Mouse (Mus musculus) forebrain, embryonic 14.5 days (tissue): Measurements from ENCODE around the gene Ssh2. TPM values are rescaled to one million over a fixed set of nuclear protein-coding genes. Genes with fewer than 3 reads are reported as not detected.

ENCODE experiments used
- ATAC-seq: fragments of 200-750 bp; cut with Nextera tagmentation; 2 replicates; pipeline ENCODE4 v1.8.0; 2017; ENCODE audit warnings: mild to moderate bottlenecking, moderate library complexity
- DNase-seq: peaks from one replicate; pipeline ENCODE4 v3.0.0-alpha.2; 2015; ENCODE audit warnings: low spot score
- H3K27ac ChIP-seq: fragments of 300-500 bp; sonication (generic); 2 replicates; pipeline ENCODE4 v1.5.1; 2014; ENCODE audit warnings: low read depth, mild to moderate bottlenecking, control low read depth, low read length, moderate library complexity
- H3K27me3 ChIP-seq: fragments of 300-500 bp; sonication (generic); replicated peaks from 2 replicates; pipeline ENCODE4 v1.6.1; 2014; ENCODE audit warnings: low read length, control low read depth, mixed read lengths; ENCODE audit not compliant: control insufficient read depth, insufficient read depth
- H3K36me3 ChIP-seq: fragments of 300-500 bp; sonication (generic); 2 replicates; pipeline ENCODE4 v1.6.1; 2014; ENCODE audit warnings: low read length, control low read depth; ENCODE audit not compliant: control insufficient read depth, insufficient read depth
- H3K4me1 ChIP-seq: fragments of 300-500 bp; sonication (generic); 2 replicates; pipeline ENCODE4 v1.6.1; 2014; ENCODE audit warnings: antibody characterized with exemption, low read length, control low read depth; ENCODE audit not compliant: control insufficient read depth, insufficient read depth
- H3K4me2 ChIP-seq: fragments of 300-500 bp; sonication (generic); 2 replicates; pipeline ENCODE4 v1.6.1; 2014; ENCODE audit warnings: mild to moderate bottlenecking, control low read depth, low read length
- H3K4me3 ChIP-seq: fragments of 300-500 bp; sonication (generic); 2 replicates; pipeline ENCODE4 v1.5.1; 2014; ENCODE audit warnings: low read depth, low read length, control low read depth
- H3K9ac ChIP-seq: fragments of 300-500 bp; sonication (generic); 2 replicates; pipeline ENCODE4 v1.6.1; 2014; ENCODE audit warnings: mild to moderate bottlenecking, low read length, control low read depth, moderate library complexity
- H3K9me3 ChIP-seq: fragments of 300-500 bp; sonication (generic); replicated peaks from 2 replicates; pipeline ENCODE4 v1.6.1; 2016; ENCODE audit warnings: low read length, control low read depth, mixed read lengths; ENCODE audit not compliant: control insufficient read depth
- WGBS: fragments of 180-500 bp; shearing (Covaris S2); extraction: QIAGEN DNeasy Blood & Tissue Kit; methylation state at CpG from one replicate; pipeline ENCODE4 v1.1.7; 2014; 5-methylcytosine and 5-hydroxymethylcytosine counted together
- polyA plus RNA-seq: library from polyadenylated mRNA; unstranded; fragments of >200 nt; fragmentation: Nextera tagmentation; extraction: Ambion mirVana; gene quantifications from 2 replicates; pipeline ENCODE4 v1.2.1, GENCODE M21; 2014

The Ssh2 gene
- polyA plus RNA-seq, 1 experiment from 2014 or later, result 15.5 TPM

DNA sequence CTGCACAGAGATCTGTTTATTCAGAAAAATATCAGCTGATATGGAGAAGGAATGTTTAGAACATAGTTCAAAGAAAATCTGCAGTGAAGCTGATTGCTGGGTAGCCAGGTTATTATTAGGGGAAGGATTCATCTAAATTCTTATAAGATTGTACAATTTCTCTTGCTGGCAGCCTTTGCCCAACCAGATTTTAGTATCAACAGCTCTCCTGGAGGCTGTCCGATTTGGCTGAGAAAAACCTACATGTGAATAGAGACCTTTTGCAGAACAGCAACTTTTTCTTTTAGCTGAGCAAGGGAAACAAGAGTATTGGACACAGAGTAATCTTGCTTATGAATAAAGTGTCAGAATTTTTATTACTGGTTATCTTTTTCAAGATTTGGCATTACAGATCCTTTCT is 212.4 kb downstream of the Ssh2 start:
- WGBS, result 88% methylated on average over 1 of the region's 1 CpGs
- Histone ChIP-seq H3K27me3 (no peaks in the 10 kb centered on the region), H3K27ac (no peak overlapping the region), H3K4me3 (no peak overlapping the region), H3K4me1 (no peaks in the 10 kb centered on the region), H3K4me2 (no peak overlapping the region), H3K36me3 (peaks cover 16% of the 10 kb centered on the region; the same call in 1 of the 2 replicates), H3K9me3 (no peaks in the 10 kb centered on the region), H3K9ac (no peak overlapping the region)
- DNase-seq (no peak), ATAC-seq (no peak)

DNA sequence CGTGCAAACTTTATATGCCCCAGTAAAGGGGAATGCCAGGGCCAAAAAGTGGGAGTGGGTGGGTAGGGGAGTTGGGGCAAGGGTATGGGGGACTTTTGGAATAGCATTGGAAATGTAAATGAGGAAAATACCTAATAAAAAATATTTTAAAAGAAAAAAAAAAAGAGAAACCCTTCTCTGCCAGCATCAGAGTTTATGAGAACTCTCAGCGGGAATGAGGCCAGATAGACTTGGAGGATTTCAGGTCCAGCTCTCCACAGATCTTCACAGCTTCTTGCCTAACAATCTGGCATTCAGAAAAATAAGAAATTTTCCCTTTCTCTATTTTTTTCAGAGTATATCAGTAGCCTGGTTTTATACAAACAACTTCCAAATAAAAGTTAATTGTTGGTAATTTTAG is 220.9 kb downstream of the Ssh2 start:
- ATAC-seq (no peak), DNase-seq (no peak)
- Histone ChIP-seq H3K27ac (no peak overlapping the region), H3K36me3 (peaks cover 33% of the 10 kb centered on the region), H3K4me2 (no peak overlapping the region), H3K4me3 (no peak overlapping the region), H3K9ac (no peak overlapping the region), H3K27me3 (no peaks in the 10 kb centered on the region), H3K9me3 (no peaks in the 10 kb centered on the region), H3K4me1 (no peaks in the 10 kb centered on the region)
- 94% methylated on average over 2 of the region's 2 CpGs for WGBS

DNA sequence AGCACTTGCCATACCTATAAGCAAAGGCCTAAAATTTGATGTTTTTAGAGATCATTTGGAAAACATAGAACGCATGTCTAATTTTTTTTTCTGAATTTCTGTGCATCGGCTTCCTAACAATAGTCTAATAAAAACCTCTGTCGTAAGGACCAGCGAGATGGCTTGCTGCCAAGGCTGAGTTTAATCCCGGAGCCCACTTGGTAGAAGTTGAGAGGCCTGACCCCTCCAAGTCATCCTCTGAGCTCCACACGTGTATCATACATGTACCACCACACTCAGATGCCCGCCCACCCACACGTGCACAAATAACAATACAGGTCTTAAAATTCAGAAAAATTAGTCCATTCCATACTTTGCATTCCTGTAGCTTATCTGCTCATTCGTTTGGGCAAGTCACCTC is 224.0 kb downstream of the Ssh2 start:
- H3K4me3 ChIP-seq, result no peak overlapping the region
- no peaks in the 10 kb centered on the region for H3K9me3 ChIP-seq
- H3K9ac ChIP-seq, result no peak overlapping the region
- DNase-seq (no peak), ATAC-seq (no peak)
- no peak overlapping the region for H3K4me2 ChIP-seq
- no peaks in the 10 kb centered on the region for H3K27me3 ChIP-seq
- no peak overlapping the region for H3K27ac ChIP-seq
- 85% methylated on average over 9 of the region's 9 CpGs for WGBS
- H3K36me3 ChIP-seq, result peaks cover 40% of the 10 kb centered on the region
- H3K4me1 ChIP-seq, result no peaks in the 10 kb centered on the region

DNA sequence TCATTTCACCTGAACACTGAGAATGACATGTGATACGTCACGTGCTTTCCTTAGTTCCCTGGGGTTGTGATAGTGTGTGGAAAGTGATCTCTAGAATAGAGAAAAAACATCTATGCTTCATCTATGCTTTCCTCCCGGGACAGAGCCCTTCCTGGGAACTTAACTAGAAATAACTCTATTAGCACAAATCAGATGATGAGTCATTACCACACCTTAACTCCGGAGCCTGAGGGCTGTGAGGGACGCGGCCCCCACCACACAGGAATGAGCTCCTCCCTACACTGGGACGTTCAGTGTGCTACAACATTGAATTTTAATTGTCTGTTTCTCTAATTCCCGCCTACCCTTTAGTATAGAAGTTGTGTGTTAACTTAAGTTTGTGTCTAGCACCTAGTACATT is 224.9 kb downstream of the Ssh2 start:
- DNase-seq (no peak), ATAC-seq (no peak)
- Histone ChIP-seq H3K4me3 (no peak overlapping the region), H3K4me1 (no peaks in the 10 kb centered on the region), H3K4me2 (no peak overlapping the region), H3K27me3 (no peaks in the 10 kb centered on the region), H3K9me3 (no peaks in the 10 kb centered on the region), H3K9ac (no peak overlapping the region), H3K36me3 (peaks cover 43% of the 10 kb centered on the region), H3K27ac (no peak overlapping the region)
- WGBS, result 89% methylated on average over 8 of the region's 8 CpGs

DNA sequence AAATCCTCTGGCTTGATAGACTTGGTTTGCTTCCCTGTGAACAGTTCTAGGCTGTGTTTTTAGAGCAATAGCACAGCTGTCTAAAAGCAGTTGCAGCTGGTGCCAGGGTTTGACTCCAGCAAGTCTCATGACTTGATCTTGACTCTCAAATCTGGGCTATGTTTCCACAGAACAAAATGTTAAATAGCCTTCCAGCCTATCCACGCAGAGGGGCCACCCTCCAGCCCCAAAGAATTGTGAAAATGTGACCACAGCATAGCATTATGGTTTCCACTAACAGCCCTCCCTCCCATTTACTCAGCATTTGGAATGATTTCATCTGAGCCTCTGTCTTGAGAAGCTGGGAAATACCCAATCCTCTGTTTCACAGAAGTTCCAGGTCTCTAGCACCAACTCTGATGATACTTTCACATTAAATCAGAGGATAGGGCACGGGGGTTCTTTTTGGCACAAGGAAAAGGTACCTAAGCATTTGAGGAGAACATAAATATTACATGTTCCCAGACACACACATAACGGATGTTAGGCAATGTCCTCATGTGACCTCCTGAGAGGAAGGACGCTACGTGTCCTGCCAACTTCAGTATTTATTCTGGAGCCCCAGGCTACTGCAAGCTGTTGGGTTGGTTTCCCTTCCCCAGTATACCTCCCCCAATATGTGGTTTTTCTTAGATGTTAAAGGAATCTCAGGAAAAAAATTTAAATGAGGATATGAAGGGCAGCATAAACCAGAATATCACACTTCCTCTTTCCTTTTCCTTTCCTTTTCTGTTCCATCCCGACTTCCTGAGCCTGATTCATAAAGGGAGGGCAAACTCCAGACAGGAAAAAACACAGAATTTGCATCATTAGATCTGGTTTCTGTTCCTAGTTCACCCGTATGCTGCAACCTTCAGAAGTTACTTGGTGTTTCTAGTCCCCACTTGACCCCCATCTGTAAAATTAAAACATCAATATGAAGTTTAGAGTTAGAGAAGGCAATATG is 226.4 kb downstream of the Ssh2 start:
- DNase-seq, result no peak

DNA sequence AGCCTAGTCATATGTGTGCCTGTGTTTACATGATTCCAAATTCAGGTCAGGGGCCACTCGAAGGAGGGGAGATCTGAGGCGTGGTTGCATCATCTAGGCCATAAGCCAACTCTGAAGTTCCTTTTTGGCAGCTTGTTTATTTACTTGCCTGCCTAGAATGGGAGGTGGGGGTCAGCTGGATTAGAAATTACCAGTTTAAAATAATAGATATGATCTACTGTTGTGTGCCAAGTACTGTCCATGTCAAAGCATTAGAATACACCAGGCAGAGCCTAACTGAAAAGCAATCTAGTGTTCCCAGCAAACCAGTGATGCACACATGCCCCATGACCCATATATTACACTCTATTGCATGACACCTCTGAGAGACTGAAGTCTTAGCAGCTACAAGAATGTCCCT is 228.9 kb downstream of the Ssh2 start:
- 86% methylated on average over 2 of the region's 2 CpGs for WGBS
- H3K4me1 ChIP-seq, result no peaks in the 10 kb centered on the region

More for the DNA sequence above, 226.4 kb downstream of the Ssh2 start:
- Histone ChIP-seq H3K36me3 (peaks cover 46% of the 10 kb centered on the region), H3K4me2 (no peak overlapping the region), H3K27me3 (no peaks in the 10 kb centered on the region), H3K27ac (no peak overlapping the region), H3K4me3 (no peak overlapping the region), H3K4me1 (no peaks in the 10 kb centered on the region), H3K9ac (no peak overlapping the region), H3K9me3 (no peaks in the 10 kb centered on the region)
- 87% methylated on average over 7 of the region's 7 CpGs for WGBS
- no peak for ATAC-seq

DNA sequence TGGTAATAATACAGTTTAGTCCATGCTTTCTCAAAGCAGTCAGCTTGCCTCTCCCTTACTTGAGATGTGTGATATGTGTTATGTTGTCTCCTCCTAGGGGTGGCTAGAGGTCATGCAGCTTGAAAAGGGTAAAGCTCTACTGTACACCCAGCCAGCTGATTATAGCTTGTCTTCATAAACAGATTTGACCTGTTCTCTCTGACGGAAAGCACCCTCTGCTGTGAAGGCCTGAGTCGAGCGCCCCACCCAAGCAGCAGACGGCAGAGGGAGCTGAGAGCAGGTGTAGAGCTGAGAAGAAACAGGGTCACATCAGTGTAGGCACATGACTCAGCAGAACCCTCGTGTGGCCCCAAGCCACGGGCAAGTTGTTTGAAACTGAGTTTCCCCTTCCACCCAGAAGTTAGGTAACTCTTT is 230.5 kb downstream of the Ssh2 start:
- H3K36me3 ChIP-seq, result peaks cover 39% of the 10 kb centered on the region
- no peak overlapping the region for H3K27ac ChIP-seq
- H3K9me3 ChIP-seq, result no peaks in the 10 kb centered on the region
- H3K4me2 ChIP-seq, result no peak overlapping the region
- DNase-seq (peak; percentile 61), ATAC-seq (no peak)
- H3K4me3 ChIP-seq, result no peak overlapping the region
- H3K9ac ChIP-seq, result no peak overlapping the region
- H3K27me3 ChIP-seq, result no peaks in the 10 kb centered on the region
- H3K4me1 ChIP-seq, result no peaks in the 10 kb centered on the region
- 65% methylated on average over 6 of the region's 6 CpGs for WGBS

More for the DNA sequence above, 228.9 kb downstream of the Ssh2 start:
- H3K36me3 ChIP-seq, result peaks cover 40% of the 10 kb centered on the region
- H3K9ac ChIP-seq, result no peak overlapping the region
- no peak for DNase-seq
- no peak for ATAC-seq
- no peak overlapping the region for H3K27ac ChIP-seq
- no peak overlapping the region for H3K4me3 ChIP-seq
- no peaks in the 10 kb centered on the region for H3K9me3 ChIP-seq
- H3K27me3 ChIP-seq, result no peaks in the 10 kb centered on the region
- H3K4me2 ChIP-seq, result no peak overlapping the region

DNA sequence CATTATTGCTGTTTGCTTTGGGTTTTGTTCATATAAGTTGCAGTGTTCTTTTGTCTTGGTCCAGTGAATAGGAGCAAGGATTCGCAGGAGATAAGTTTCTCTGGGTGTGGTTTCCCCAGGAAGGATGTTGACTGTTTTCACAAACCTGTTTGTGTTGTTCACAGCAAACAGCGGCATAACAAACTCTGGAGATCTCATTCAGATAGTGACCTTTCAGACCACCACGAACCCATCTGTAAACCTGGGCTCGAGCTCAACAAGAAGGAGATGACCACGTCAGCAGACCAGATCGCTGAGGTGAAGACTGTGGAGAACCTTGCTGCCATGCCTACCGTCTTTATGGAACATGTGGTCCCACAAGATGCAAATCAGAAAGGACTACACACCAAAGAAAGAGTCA is 233.1 kb downstream of the Ssh2 start:
- Histone ChIP-seq H3K27me3 (no peaks in the 10 kb centered on the region), H3K4me3 (no peak overlapping the region), H3K27ac (no peak overlapping the region), H3K4me2 (no peak overlapping the region), H3K9me3 (no peaks in the 10 kb centered on the region), H3K36me3 (peaks cover 37% of the 10 kb centered on the region), H3K9ac (no peak overlapping the region), H3K4me1 (no peaks in the 10 kb centered on the region)
- 96% methylated on average over 7 of the region's 7 CpGs for WGBS
- DNase-seq, result no peak
- ATAC-seq, result no peak

DNA sequence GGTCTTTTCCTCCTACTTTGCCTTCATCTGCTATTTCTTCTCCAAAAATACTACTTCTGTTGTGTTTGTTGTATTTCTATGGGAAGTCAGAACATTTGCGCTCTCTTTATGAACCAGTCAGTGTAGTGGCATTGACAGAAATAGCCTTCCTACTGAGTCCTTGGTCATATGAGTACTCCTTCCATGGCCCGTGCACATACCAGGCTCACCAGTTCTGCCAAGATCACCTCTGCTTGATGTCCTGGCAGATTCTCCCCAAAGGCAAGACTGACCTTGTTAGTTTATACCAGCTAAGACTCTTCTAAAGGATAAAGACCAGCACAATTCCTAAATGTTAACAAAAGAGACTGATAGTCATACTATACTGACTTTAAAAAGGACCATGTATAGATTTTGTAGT is 235.6 kb downstream of the Ssh2 start:
- no peak overlapping the region for H3K9ac ChIP-seq
- 95% methylated on average over 2 of the region's 2 CpGs for WGBS
- no peaks in the 10 kb centered on the region for H3K9me3 ChIP-seq
- no peak overlapping the region for H3K4me2 ChIP-seq
- H3K4me3 ChIP-seq, result no peak overlapping the region
- H3K27me3 ChIP-seq, result no peaks in the 10 kb centered on the region
- peaks cover 50% of the 10 kb centered on the region for H3K36me3 ChIP-seq
- DNase-seq (no peak), ATAC-seq (no peak)
- no peaks in the 10 kb centered on the region for H3K4me1 ChIP-seq
- H3K27ac ChIP-seq, result no peak overlapping the region
